Mouse (Mus musculus) heart, embryonic 11.5 days (tissue): ENCODE results near the gene Maml2. TPM values are rescaled to one million over a fixed set of nuclear protein-coding genes. Genes with fewer than 3 reads are reported as not detected.

Source experiments
- ATAC-seq: fragments of 200-750 bp; cut with Nextera tagmentation; replicated peaks from 2 replicates; pipeline ENCODE4 v1.8.0; 2017; ENCODE audit warnings: moderate library complexity; ENCODE audit not compliant: insufficient number of reproducible peaks, low FRiP score, low TSS enrichment
- H3K27ac ChIP-seq: fragments of 300-500 bp; sonication (generic); 2 replicates; pipeline ENCODE4 v1.5.1; 2014; ENCODE audit warnings: mild to moderate bottlenecking, low read depth, low read length
- H3K27me3 ChIP-seq: fragments of 300-500 bp; sonication (generic); 2 replicates; pipeline ENCODE4 v1.6.1; 2014; ENCODE audit warnings: mild to moderate bottlenecking, low read length, mixed read lengths; ENCODE audit not compliant: control insufficient read depth, insufficient read depth
- H3K36me3 ChIP-seq: fragments of 300-500 bp; sonication (generic); 2 replicates; pipeline ENCODE4 v1.6.1; 2014; ENCODE audit warnings: mild to moderate bottlenecking, low read length, moderate library complexity, mixed read lengths; ENCODE audit not compliant: control insufficient read depth, insufficient read depth
- H3K4me1 ChIP-seq: fragments of 300-500 bp; sonication (generic); 2 replicates; pipeline ENCODE4 v1.6.1; 2014; ENCODE audit warnings: low read length; ENCODE audit not compliant: control insufficient read depth, insufficient read depth
- H3K4me2 ChIP-seq: fragments of 300-500 bp; sonication (generic); 2 replicates; pipeline ENCODE4 v1.6.1; 2014; ENCODE audit warnings: mild to moderate bottlenecking, moderate library complexity
- H3K4me3 ChIP-seq: fragments of 300-500 bp; sonication (generic); 2 replicates; pipeline ENCODE4 v1.5.1; 2014; ENCODE audit warnings: low read depth, low read length
- H3K9ac ChIP-seq: fragments of 300-500 bp; sonication (generic); 2 replicates; pipeline ENCODE4 v1.6.1; 2014; ENCODE audit warnings: mild to moderate bottlenecking, low read depth, low read length, moderate library complexity
- H3K9me3 ChIP-seq: fragments of 300-500 bp; sonication (generic); replicated peaks from 2 replicates; pipeline ENCODE4 v1.6.1; 2016; ENCODE audit warnings: low read length; ENCODE audit not compliant: control insufficient read depth
- WGBS: fragments of 180-500 bp; shearing (Covaris S2); extraction: QIAGEN DNeasy Blood & Tissue Kit; methylation state at CpG from one replicate; pipeline ENCODE4 v1.1.7; 2014; ENCODE audit not compliant: insufficient replicate concordance; 5-methylcytosine and 5-hydroxymethylcytosine counted together
- polyA plus RNA-seq: library from polyadenylated mRNA; unstranded; fragments of >200 nt; fragmentation: Nextera tagmentation; extraction: Ambion mirVana; gene quantifications from 2 replicates; pipeline ENCODE4 v1.2.1, GENCODE M21; 2014

Gene Maml2
- polyA plus RNA-seq, 1 experiment from 2014 or later = 9.1 TPM

DNA sequence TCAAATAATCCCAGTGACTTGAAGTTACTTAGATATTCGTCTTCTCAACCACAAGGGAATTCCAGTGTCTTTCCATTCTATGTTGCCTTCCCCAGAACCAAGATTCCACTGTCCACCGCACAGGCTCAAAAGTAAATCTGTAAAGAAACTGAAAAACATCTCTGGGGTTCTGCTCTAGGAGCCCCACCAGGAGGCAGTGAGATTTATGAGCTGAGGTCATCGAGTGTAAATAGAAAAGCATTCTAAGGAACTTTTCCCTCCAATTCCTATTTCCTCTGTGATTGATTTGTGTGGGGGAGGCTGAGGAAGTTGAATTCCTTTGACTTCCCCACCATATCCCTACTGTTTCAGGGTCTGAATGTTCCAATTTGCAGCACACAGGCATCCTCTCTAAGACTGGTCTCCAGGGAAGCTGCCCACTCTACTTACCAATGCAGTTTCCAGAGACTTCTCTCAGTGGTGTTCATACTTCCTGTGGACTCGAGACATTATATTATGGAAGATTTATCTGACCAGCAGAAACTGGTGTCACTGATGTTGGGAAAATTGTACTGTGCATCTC lies 261.1 kb downstream of the Maml2 start:
- Histone ChIP-seq H3K4me1 (peaks cover 8% of the 10 kb centered on the region), H3K27ac (no peak overlapping the region), H3K9me3 (no peaks in the 10 kb centered on the region), H3K4me3 (no peak overlapping the region), H3K9ac (no peak overlapping the region), H3K4me2 (no peak overlapping the region), H3K36me3 (no peaks in the 10 kb centered on the region), H3K27me3 (no peaks in the 10 kb centered on the region)
- ATAC-seq = no peak
- WGBS = 70% methylated on average over 4 of the region's 4 CpGs

DNA sequence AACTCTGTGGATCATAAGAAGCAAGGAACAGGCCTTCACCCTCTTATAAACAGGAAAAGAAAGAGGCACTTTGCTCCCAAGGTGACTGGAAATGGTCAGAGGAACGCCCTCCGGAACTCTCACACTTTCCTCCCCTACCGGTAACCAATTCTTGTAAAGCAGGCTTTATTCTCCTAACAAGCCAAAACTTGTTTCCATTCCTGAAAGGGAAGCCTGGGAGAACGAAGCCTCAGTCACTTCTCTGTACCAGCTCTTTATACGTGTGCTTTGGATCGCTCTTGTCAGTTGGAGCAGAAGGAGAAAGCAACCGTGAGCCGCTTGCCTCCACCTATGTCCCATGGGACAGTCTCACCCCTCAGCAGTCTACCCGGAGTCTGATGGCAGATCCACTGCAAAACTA lies 262.9 kb downstream of the Maml2 start:
- WGBS = 93% methylated on average over 9 of the region's 9 CpGs
- no peak overlapping the region for H3K9ac ChIP-seq
- no peaks in the 10 kb centered on the region for H3K9me3 ChIP-seq
- no peak overlapping the region for H3K4me2 ChIP-seq
- H3K36me3 ChIP-seq = no peaks in the 10 kb centered on the region
- ATAC-seq = no peak
- no peaks in the 10 kb centered on the region for H3K27me3 ChIP-seq
- H3K4me3 ChIP-seq = no peak overlapping the region
- H3K27ac ChIP-seq = no peak overlapping the region
- peaks cover 17% of the 10 kb centered on the region for H3K4me1 ChIP-seq

DNA sequence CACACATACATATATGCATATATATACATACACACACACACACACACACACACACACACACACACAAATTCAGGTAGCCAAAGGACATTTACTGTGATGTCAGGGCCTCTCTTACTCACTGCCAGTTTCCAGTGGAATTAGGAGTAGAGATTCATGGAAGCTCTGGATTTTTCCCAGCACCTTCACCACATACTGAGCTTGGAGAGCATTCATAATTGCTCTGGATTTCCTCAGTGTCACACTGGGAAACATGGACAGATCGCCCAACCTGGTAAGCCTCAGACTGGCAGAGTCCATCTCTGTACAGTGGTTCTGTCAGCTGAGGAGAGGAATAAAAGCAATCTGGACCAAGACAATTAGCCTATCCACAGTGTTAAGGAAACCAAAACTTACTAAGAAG lies 263.6 kb downstream of the Maml2 start:
- no peak overlapping the region for H3K27ac ChIP-seq
- no peak for ATAC-seq
- no peaks in the 10 kb centered on the region for H3K9me3 ChIP-seq

DNA sequence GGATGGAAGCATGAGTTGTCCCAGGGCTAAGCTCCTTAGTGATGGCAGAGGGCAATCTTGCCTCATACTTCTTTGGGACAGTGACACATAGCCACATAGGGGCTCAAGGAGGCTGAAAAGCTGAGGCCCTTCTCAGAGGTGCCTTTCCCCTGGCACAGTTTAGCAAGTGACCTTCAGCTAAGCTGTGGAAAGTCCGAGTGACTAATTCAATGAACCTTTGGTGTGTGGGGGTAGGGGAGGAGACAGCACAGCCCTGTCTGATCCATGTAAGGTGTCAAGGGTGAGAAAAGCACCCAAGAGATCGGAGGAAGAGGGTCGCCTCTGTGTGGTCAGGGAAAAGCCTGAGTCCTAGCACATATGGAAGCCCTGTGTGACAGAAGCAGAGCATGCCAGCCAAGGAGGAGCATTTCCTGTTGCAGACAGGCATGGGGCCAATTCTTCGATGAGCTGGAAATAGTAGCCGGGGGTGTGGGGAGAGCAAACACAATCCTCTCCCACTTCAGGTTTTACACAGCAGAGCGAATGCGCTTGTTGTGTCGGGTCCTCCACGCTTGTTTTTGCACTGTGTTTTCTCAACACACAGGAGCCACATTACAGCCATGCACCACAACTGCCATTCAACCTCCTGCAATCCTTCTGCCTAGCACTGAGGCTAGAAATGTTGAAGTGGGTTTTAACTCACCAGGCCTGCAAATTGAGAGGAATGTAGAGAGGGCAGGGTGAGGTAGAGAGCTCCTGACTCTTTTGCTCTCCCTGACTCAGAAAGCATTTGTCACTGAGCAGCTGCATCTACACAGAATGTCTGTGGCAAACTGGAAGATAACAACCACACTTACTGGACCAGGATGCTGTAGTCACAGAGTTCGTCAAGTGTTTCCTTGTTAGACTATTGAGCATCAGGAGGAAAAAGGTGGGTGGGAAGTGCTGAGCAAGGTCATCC lies 266.0 kb downstream of the Maml2 start:
- Histone ChIP-seq H3K9ac (peak overlapping the region; percentile 4; the same call in 1 of the 2 replicates), H3K27ac (peak overlapping the region; percentile 80), H3K4me3 (no peak overlapping the region), H3K27me3 (no peaks in the 10 kb centered on the region), H3K9me3 (no peaks in the 10 kb centered on the region), H3K36me3 (no peaks in the 10 kb centered on the region), H3K4me1 (peaks cover 17% of the 10 kb centered on the region), H3K4me2 (peak overlapping the region; percentile 22)
- ATAC-seq = peak; percentile 27; the same call in 1 of the 2 replicates
- 44% methylated on average over 10 of the region's 10 CpGs for WGBS

More for the DNA sequence above, 263.6 kb downstream of the Maml2 start:
- H3K36me3 ChIP-seq = no peaks in the 10 kb centered on the region
- no peak overlapping the region for H3K4me3 ChIP-seq
- 79% methylated on average over 1 of the region's 1 CpGs for WGBS
- H3K9ac ChIP-seq = no peak overlapping the region
- H3K4me2 ChIP-seq = no peak overlapping the region
- H3K27me3 ChIP-seq = no peaks in the 10 kb centered on the region
- H3K4me1 ChIP-seq = peaks cover 17% of the 10 kb centered on the region

DNA sequence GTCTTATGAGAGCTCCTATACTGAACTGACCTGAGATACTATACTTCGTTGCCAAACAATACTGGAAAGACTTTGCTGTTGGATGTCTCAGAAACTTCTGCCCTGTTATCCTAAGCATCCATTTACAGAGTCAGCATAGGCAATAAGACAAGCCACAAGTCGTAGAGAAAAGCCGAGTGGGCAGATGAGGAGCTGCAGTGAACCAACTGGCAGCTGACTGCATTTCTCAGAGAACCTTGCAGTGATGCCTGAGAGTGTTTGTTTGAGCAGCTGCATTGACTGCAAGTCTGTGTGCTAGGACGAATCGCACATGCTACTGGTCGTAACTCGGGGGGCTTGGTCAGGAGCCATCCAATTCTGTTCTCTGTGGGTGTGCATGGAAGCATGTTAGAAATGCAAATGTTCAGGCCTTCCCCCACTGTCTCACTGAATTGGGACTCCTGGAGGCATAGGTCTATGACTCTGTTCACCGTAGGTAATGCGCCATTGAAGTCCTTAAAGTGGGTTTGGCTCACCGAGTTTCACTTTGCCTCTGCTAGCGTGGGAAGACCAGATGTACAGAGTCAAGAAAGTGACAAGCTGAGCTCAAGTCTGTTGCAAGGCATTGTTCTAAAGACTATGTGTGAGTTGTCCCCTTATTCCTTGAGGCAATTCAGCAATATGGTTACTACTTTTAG lies 267.7 kb downstream of the Maml2 start:
- Histone ChIP-seq H3K27ac (no peak overlapping the region), H3K9me3 (no peaks in the 10 kb centered on the region), H3K4me2 (no peak overlapping the region), H3K4me1 (peaks cover 17% of the 10 kb centered on the region), H3K27me3 (no peaks in the 10 kb centered on the region), H3K36me3 (no peaks in the 10 kb centered on the region), H3K4me3 (no peak overlapping the region), H3K9ac (no peak overlapping the region)
- no peak for ATAC-seq
- 78% methylated on average over 11 of the region's 11 CpGs for WGBS

DNA sequence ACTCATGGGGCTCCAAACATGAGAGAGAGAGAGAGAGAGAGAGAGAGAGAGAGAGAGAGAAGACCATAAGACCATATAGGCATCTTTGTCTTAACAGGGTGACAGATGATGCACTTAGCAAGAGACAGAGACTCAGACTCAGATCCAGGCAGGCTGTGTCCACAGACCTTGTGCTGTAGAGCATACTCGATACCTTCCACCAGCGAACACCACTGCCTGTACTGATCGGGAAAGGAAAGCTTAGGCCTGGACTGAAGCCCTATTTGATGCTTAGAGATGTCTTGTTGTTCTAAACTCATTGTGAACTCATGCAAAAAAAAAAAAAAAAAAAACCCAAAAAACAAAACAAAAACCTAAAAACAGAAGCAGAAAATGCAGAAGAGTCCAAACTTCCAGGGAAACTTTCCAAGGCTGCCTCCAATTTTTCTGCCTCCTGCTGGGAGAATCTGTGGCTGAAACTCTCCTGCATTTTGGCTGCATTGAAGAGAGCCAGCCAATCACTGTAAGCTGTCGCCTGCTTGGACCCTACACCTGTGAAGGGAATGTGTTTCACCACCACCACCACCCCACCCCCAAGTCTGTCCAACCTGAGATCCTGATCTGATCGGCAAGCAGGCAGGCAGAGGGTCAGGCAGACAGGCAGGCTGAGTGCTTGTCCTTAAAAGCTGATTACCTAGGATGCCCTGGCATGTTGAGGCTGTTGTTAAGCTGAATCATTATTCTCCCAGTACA lies 268.6 kb downstream of the Maml2 start:
- H3K4me3 ChIP-seq = no peak overlapping the region
- H3K9me3 ChIP-seq = no peaks in the 10 kb centered on the region
- WGBS = 77% methylated on average over 5 of the region's 5 CpGs
- no peak overlapping the region for H3K4me2 ChIP-seq
- no peaks in the 10 kb centered on the region for H3K36me3 ChIP-seq
- peaks cover 17% of the 10 kb centered on the region for H3K4me1 ChIP-seq
- ATAC-seq = no peak
- H3K27me3 ChIP-seq = no peaks in the 10 kb centered on the region
- H3K27ac ChIP-seq = no peak overlapping the region
- H3K9ac ChIP-seq = no peak overlapping the region

DNA sequence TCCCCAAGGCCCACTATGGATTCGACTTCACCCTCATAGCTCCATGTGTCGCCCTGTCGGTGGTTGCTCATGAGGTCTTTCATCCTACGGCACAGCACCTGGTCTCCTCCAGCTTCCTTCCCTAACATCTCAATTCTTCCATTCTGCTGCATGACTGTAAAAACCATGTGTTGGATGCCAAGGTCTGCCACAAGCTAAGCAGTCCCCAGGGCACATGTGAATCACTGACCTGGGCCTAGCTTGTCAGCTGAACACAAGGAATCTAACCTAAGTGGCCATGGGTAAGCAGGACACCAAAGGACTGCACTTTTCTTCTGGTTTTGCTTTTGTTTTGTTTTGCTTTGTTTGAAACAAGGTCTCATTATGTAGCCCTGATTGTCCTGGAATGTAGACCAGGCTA lies 271.3 kb downstream of the Maml2 start:
- no peak overlapping the region for H3K27ac ChIP-seq
- ATAC-seq = no peak
- H3K9me3 ChIP-seq = no peaks in the 10 kb centered on the region
- H3K27me3 ChIP-seq = no peaks in the 10 kb centered on the region
- no peak overlapping the region for H3K4me3 ChIP-seq
- no peak overlapping the region for H3K4me2 ChIP-seq
- 82% methylated on average over 4 of the region's 4 CpGs for whole genome bisulfite sequencing
- H3K36me3 ChIP-seq = no peaks in the 10 kb centered on the region
- H3K4me1 ChIP-seq = peaks cover 11% of the 10 kb centered on the region
- no peak overlapping the region for H3K9ac ChIP-seq

DNA sequence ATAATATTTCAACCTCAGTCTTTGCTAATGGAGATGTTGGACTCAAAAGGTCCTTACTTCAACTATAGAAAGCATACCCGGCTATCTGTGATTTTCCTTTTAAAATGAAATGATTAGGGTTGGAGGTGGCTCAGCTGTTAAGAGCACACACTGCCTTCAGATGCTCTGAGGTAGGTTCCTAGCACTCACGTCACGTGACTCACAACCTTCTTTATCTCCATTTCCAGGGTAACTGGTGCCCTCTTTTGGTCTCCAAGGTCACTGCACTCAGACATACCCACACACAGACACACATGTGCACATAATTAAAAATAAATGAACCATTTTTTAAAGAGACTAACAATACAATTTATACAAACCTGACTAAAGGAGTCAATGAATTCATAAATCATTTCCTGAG lies 275.1 kb downstream of the Maml2 start:
- H3K9me3 ChIP-seq = no peaks in the 10 kb centered on the region
- no peak for ATAC-seq
- H3K27ac ChIP-seq = no peak overlapping the region
- no peaks in the 10 kb centered on the region for H3K27me3 ChIP-seq
- H3K9ac ChIP-seq = no peak overlapping the region
- WGBS = 92% methylated on average over 3 of the region's 3 CpGs
- H3K4me2 ChIP-seq = no peak overlapping the region
- no peaks in the 10 kb centered on the region for H3K36me3 ChIP-seq
- 0 out of 2 replicates have a peak, but pooled peaks cover 6% of the 10 kb centered on the region for H3K4me1 ChIP-seq
- no peak overlapping the region for H3K4me3 ChIP-seq
